Mouse (Mus musculus): Measurements from ENCODE around the gene Odr4. TPM values are rescaled to one million over a fixed set of nuclear protein-coding genes. Genes with fewer than 3 reads are reported as not detected.

Odr4 gene
- polyA plus RNA-seq, 1 experiment from 2014 or later: 38.8 TPM

- whole genome bisulfite sequencing: 76% methylated on average over 3 of the region's 3 CpGs
- no peaks in the 10 kb centered on the region for H3K9me3 ChIP-seq (ENCODE audit: control insufficient read depth, low read length)
- no peaks in the 10 kb centered on the region for H3K27me3 ChIP-seq (replicated peaks; ENCODE audit: control insufficient read depth, insufficient read depth, low read length)
- H3K36me3 ChIP-seq (ENCODE audit: control insufficient read depth, insufficient read depth, low read length): peaks cover 4% of the 10 kb centered on the region; the same call in 1 of the 2 replicates
- H3K4me2 ChIP-seq (ENCODE audit: low read depth, low read length): no peak overlapping the region
- H3K27ac ChIP-seq (ENCODE audit: low read length): no peak overlapping the region
- no peak for ATAC-seq
- no peak overlapping the region for H3K4me3 ChIP-seq (ENCODE audit: low read length)
- H3K9ac ChIP-seq (ENCODE audit: low read depth, low read length): no peak overlapping the region
- no peaks in the 10 kb centered on the region for H3K4me1 ChIP-seq (ENCODE audit: control insufficient read depth, insufficient read depth, low read length)
These were observed 11.7 kb upstream of the Odr4 start for GRCm38 (mm10) chr1:150404555-150404954.

- H3K4me3 ChIP-seq (ENCODE audit: low read length): no peak overlapping the region
- no peak overlapping the region for H3K4me2 ChIP-seq (ENCODE audit: low read depth, low read length)
- H3K27ac ChIP-seq (ENCODE audit: low read length): no peak overlapping the region
- H3K9me3 ChIP-seq (ENCODE audit: control insufficient read depth, low read length): no peaks in the 10 kb centered on the region
- WGBS: 90% methylated on average over 3 of the region's 3 CpGs
- H3K27me3 ChIP-seq (replicated peaks; ENCODE audit: control insufficient read depth, insufficient read depth, low read length): no peaks in the 10 kb centered on the region
- ATAC-seq: no peak
- H3K9ac ChIP-seq (ENCODE audit: low read depth, low read length): no peak overlapping the region
- H3K4me1 ChIP-seq (ENCODE audit: control insufficient read depth, insufficient read depth, low read length): no peaks in the 10 kb centered on the region
- peaks cover 4% of the 10 kb centered on the region; the same call in 1 of the 2 replicates for H3K36me3 ChIP-seq (ENCODE audit: control insufficient read depth, insufficient read depth, low read length)
These were observed 11.0 kb upstream of the Odr4 start for GRCm38 (mm10) chr1:150403914-150404313.

GRCm38 (mm10) chr1:150396001-150396400 is 3.1 kb upstream of the Odr4 start:
- 95% methylated on average over 3 of the region's 3 CpGs for WGBS
- H3K27me3 ChIP-seq (replicated peaks; ENCODE audit: control insufficient read depth, insufficient read depth, low read length): no peaks in the 10 kb centered on the region
- no peak overlapping the region for H3K4me2 ChIP-seq (ENCODE audit: low read depth, low read length)
- no peak for ATAC-seq
- H3K9me3 ChIP-seq (ENCODE audit: control insufficient read depth, low read length): no peaks in the 10 kb centered on the region
- no peak overlapping the region for H3K9ac ChIP-seq (ENCODE audit: low read depth, low read length)
- H3K36me3 ChIP-seq (ENCODE audit: control insufficient read depth, insufficient read depth, low read length): no peaks in the 10 kb centered on the region
- H3K4me1 ChIP-seq (ENCODE audit: control insufficient read depth, insufficient read depth, low read length): 0 out of 2 replicates have a peak, but pooled peaks cover 4% of the 10 kb centered on the region
- H3K4me3 ChIP-seq (ENCODE audit: low read length): no peak overlapping the region
- no peak overlapping the region for H3K27ac ChIP-seq (ENCODE audit: low read length)

GRCm38 (mm10) chr1:150393488-150393852 is 590 bp upstream of the Odr4 start:
- H3K4me3 ChIP-seq (ENCODE audit: low read length): peak overlapping the region; percentile 86
- peak overlapping the region; percentile 65 for H3K4me2 ChIP-seq (ENCODE audit: low read depth, low read length)
- H3K4me1 ChIP-seq (ENCODE audit: control insufficient read depth, insufficient read depth, low read length): 0 out of 2 replicates have a peak, but pooled peaks cover 4% of the 10 kb centered on the region
- under 1% methylated on average over 27 of the region's 27 CpGs for WGBS
- H3K9me3 ChIP-seq (ENCODE audit: control insufficient read depth, low read length): no peaks in the 10 kb centered on the region
- H3K27ac ChIP-seq (ENCODE audit: low read length): peak overlapping the region; percentile 95
- H3K9ac ChIP-seq (ENCODE audit: low read depth, low read length): peak overlapping the region; percentile 90
- no peaks in the 10 kb centered on the region for H3K36me3 ChIP-seq (ENCODE audit: control insufficient read depth, insufficient read depth, low read length)
- peak; percentile 49; the same call in 1 of the 2 replicates for ATAC-seq
- H3K27me3 ChIP-seq (replicated peaks; ENCODE audit: control insufficient read depth, insufficient read depth, low read length): no peaks in the 10 kb centered on the region

GRCm38 (mm10) chr1:150391931-150392637 is 796 bp downstream of the Odr4 start:
- 19% methylated on average over 11 of the region's 11 CpGs for WGBS
- Histone ChIP-seq H3K4me1 (ENCODE audit: control insufficient read depth, insufficient read depth, low read length) (0 out of 2 replicates have a peak, but pooled peaks cover 4% of the 10 kb centered on the region), H3K9me3 (ENCODE audit: control insufficient read depth, low read length) (no peaks in the 10 kb centered on the region), H3K9ac (ENCODE audit: low read depth, low read length) (peak overlapping the region; percentile 80), H3K4me2 (ENCODE audit: low read depth, low read length) (peak overlapping the region; percentile 62), H3K27ac (ENCODE audit: low read length) (peak overlapping the region; percentile 65; the same call in 1 of the 2 replicates), H3K4me3 (ENCODE audit: low read length) (peak overlapping the region; percentile 86), H3K36me3 (ENCODE audit: control insufficient read depth, insufficient read depth, low read length) (no peaks in the 10 kb centered on the region), H3K27me3 (replicated peaks; ENCODE audit: control insufficient read depth, insufficient read depth, low read length) (no peaks in the 10 kb centered on the region)
- ATAC-seq: peak; percentile 25

GRCm38 (mm10) chr1:150389390-150390129 is 3.3 kb downstream of the Odr4 start:
- 89% methylated on average over 6 of the region's 6 CpGs for WGBS
- Histone ChIP-seq H3K9me3 (ENCODE audit: control insufficient read depth, low read length) (no peaks in the 10 kb centered on the region), H3K9ac (ENCODE audit: low read depth, low read length) (no peak overlapping the region), H3K27me3 (replicated peaks; ENCODE audit: control insufficient read depth, insufficient read depth, low read length) (no peaks in the 10 kb centered on the region), H3K4me3 (ENCODE audit: low read length) (no peak overlapping the region), H3K4me2 (ENCODE audit: low read depth, low read length) (no peak overlapping the region), H3K27ac (ENCODE audit: low read length) (no peak overlapping the region), H3K4me1 (ENCODE audit: control insufficient read depth, insufficient read depth, low read length) (0 out of 2 replicates have a peak, but pooled peaks cover 4% of the 10 kb centered on the region), H3K36me3 (ENCODE audit: control insufficient read depth, insufficient read depth, low read length) (no peaks in the 10 kb centered on the region)
- ATAC-seq: no peak

GRCm38 (mm10) chr1:150387572-150387971 is 5.3 kb downstream of the Odr4 start:
- no peak overlapping the region for H3K4me2 ChIP-seq (ENCODE audit: low read depth, low read length)
- H3K4me1 ChIP-seq (ENCODE audit: control insufficient read depth, insufficient read depth, low read length): 0 out of 2 replicates have a peak, but pooled peaks cover 4% of the 10 kb centered on the region
- no peak for ATAC-seq
- no peak overlapping the region for H3K4me3 ChIP-seq (ENCODE audit: low read length)
- WGBS: 94% methylated on average over 9 of the region's 9 CpGs
- H3K36me3 ChIP-seq (ENCODE audit: control insufficient read depth, insufficient read depth, low read length): no peaks in the 10 kb centered on the region
- no peak overlapping the region for H3K9ac ChIP-seq (ENCODE audit: low read depth, low read length)
- H3K27me3 ChIP-seq (replicated peaks; ENCODE audit: control insufficient read depth, insufficient read depth, low read length): no peaks in the 10 kb centered on the region
- H3K9me3 ChIP-seq (ENCODE audit: control insufficient read depth, low read length): no peaks in the 10 kb centered on the region
- no peak overlapping the region for H3K27ac ChIP-seq (ENCODE audit: low read length)

- WGBS: 96% methylated on average over 4 of the region's 4 CpGs
- Histone ChIP-seq H3K9me3 (ENCODE audit: control insufficient read depth, low read length) (no peaks in the 10 kb centered on the region), H3K4me2 (ENCODE audit: low read depth, low read length) (no peak overlapping the region), H3K4me1 (ENCODE audit: control insufficient read depth, insufficient read depth, low read length) (no peaks in the 10 kb centered on the region), H3K27ac (ENCODE audit: low read length) (no peak overlapping the region), H3K27me3 (replicated peaks; ENCODE audit: control insufficient read depth, insufficient read depth, low read length) (no peaks in the 10 kb centered on the region), H3K36me3 (ENCODE audit: control insufficient read depth, insufficient read depth, low read length) (no peaks in the 10 kb centered on the region), H3K4me3 (ENCODE audit: low read length) (no peak overlapping the region), H3K9ac (ENCODE audit: low read depth, low read length) (no peak overlapping the region)
- ATAC-seq: no peak
These were observed 8.7 kb downstream of the Odr4 start for GRCm38 (mm10) chr1:150384138-150384537.

GRCm38 (mm10) chr1:150374247-150374646 is 18.6 kb downstream of the Odr4 start:
- no peaks in the 10 kb centered on the region; the same call in 1 of the 2 replicates for H3K36me3 ChIP-seq (ENCODE audit: control insufficient read depth, insufficient read depth, low read length)
- H3K4me1 ChIP-seq (ENCODE audit: control insufficient read depth, insufficient read depth, low read length): no peaks in the 10 kb centered on the region
- WGBS: 88% methylated on average over 2 of the region's 2 CpGs
- no peaks in the 10 kb centered on the region for H3K9me3 ChIP-seq (ENCODE audit: control insufficient read depth, low read length)
- H3K27ac ChIP-seq (ENCODE audit: low read length): no peak overlapping the region
- no peak overlapping the region for H3K4me2 ChIP-seq (ENCODE audit: low read depth, low read length)
- H3K4me3 ChIP-seq (ENCODE audit: low read length): no peak overlapping the region
- no peak for ATAC-seq
- H3K27me3 ChIP-seq (replicated peaks; ENCODE audit: control insufficient read depth, insufficient read depth, low read length): no peaks in the 10 kb centered on the region
- H3K9ac ChIP-seq (ENCODE audit: low read depth, low read length): no peak overlapping the region

All from intestine, embryonic 16.5 days (tissue).